Mouse (Mus musculus): ENCODE data around the gene Nipsnap1.

Gene Nipsnap1

DNA sequence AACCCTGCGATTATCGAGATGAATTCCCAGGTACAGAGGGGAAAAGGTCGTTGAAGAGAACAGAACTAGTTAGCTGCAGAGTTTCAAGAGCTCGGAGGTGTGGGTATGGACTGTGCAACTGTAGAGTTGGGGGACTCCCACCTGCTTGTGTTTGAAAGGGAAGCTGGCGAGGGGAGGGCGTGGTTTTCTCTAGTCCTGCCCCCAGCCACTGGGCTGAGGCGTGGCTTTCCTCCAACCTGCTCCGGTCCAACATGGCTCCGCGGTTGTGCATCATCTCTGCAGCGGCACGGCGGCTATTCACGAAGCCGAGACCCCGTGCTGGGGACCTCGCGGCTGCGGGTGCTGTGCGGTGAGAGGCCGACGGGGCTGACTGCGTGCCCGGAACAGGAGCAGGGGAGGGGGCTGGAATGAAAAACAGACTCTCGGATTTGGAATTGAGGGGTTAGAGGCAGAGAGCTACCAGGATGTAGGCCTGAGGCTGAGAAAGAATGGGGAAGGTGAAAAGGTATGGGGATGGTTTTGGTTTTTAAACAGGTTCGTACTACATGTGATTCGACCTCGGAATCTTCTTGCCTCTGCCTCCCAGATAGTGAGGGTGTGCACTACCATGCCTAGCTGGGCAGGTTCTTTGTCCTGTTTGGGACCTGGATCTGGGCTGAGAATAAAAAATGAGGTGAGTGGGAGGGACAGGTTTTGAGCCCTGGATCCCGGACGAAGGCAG lies at the start of gene Nipsnap1:
TSS of gene Nipsnap1 (plus strand) at position 197 of the 721 bp plus-strand sequence.
- DNase-seq (ENCODE audit: low spot score in 2 of 2) = peak; percentile 33 to 35

DNA sequence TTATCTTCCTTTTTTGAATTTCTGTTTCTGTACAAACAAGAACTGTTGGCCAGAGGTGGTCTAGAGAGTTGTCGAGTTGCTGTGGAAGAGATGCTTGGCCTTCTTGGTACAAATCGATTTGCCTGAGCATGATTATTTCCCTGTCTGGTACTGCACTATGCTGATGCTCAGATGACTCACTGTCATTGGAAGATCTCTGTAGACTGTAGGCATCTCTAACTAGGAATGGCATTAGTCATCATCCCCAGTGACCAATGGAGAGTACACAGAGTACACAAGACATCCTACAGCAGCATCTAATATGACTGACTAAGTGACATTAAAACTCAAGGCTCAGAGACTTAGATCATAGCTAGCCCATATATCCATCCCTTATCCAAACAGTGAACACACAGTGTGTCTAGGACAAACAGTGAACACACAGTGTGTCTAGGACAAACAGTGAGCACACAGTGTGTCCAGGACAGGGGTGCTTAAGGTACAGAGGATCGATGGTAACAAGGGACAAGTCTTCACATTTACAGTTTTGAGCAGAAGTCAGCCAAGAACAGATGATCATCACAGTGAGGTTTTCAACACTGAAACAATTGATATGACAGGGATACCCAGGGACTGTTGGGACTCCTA lies 47.5 kb upstream of the Nipsnap1 start:
- DNase-seq (ENCODE audit: low spot score in 2 of 2) = no peak

DNA sequence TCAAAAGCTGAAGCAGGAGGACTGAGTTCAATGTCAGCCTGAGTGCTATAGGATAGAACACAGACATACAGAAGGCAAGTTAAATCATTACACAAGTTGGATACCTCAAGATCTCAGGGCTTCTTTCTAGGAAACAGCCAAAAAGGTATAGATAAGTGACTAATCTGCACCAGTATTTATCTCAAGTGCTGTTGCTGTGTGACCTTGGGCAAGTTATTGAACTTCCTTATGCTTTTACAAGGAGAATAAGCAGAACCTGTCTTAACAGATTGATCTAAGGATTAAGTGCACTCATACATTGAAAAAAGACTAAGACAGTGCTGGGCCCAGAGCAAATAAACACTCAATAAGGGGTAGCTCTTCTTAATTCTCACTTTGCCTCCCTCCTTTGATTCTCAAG lies 46.4 kb upstream of the Nipsnap1 start:
- no peak for DNase-seq (ENCODE audit: low spot score in 2 of 2)

DNA sequence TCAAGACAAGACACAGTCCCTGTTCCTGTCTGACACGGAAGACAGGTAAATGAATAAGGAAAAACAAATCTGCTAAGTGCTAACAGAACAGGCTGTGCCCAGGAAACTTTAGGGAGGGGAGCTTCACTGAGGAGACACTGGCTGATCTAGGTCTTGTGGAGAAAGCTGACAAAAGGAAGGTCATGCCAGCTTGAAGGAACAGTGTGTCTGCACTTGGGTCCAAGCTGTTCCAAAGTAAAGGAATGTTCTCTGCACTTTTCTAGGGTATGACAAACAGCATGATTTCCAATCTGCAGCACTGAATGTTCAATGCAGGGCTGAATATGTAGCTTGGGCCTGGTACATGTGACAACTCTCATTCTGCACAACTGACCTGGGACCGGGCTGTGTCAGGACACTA lies 45.8 kb upstream of the Nipsnap1 start:
- no peak for DNase-seq (ENCODE audit: low spot score in 2 of 2)

DNA sequence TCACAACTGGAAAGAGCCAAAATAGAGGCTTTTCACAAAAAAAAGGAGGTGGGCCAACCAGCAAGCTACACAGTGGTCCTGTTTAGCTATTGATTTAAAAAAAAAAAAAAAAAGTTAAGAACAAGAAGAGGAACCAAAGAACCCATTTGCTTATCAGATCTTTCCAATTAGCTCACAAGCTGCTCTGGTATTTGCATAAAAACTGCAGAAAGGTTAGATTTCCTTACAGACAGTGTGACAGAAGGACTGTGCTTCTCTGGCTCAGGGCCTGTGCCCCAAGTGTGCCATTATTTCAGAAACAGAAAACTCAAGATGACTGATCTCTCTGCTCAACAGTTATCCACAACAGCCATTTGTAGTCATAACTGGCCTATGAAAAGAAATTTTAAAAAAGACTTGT lies 42.7 kb upstream of the Nipsnap1 start:
- no peak for DNase-seq (ENCODE audit: low spot score in 2 of 2)

DNA sequence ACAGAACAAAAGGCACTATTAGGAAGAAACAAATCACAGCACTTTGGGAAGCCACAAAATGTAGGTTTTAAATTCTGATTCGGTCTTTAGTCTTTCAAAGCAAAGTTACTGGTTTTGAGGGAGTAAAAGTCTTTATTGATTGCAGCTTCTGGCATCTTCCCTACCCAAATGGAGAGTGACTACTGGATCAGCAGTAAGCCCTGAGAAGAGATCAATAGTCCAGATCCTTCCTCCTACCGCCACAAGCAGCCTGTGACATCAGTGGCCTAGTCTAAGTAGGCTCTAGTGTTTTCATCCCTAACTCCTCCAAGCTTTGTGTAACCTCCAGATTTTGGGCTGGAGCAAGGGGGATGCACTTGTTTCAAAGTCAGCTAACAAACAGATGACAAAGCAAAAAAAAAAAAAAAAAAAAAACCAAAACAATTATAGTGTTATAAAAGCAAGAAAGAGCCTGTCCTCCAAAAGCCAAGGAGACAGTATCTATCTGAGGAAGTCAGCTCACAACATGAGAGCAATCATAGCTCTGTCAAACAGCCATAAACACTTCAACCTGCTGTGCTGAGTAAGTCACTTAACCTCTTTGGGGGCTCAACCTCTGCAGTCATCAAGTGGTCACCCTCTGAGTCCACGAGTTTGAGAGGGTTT lies 40.3 kb upstream of the Nipsnap1 start:
- DNase-seq (ENCODE audit: low spot score in 2 of 2) = no peak

DNA sequence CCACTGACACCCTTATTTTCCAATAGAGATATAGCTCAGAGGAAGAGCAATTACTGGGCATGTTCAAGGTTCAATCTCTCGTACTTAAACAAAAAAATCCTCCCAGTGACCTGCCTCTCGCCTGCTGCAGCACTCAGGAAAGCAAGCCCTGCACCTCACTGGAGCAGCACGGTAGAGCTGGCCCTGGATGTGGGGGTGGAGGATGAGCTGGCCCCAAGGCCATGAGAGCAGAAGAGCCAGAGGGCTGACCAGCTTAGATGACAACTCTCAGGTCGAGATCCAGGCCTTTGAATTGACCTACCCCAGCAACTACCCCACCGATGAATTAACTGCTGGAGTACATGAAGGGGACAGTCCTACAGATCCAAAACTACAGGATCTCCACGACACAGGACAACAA lies 38.3 kb upstream of the Nipsnap1 start:
- no peak for DNase-seq (ENCODE audit: low spot score in 2 of 2)

DNA sequence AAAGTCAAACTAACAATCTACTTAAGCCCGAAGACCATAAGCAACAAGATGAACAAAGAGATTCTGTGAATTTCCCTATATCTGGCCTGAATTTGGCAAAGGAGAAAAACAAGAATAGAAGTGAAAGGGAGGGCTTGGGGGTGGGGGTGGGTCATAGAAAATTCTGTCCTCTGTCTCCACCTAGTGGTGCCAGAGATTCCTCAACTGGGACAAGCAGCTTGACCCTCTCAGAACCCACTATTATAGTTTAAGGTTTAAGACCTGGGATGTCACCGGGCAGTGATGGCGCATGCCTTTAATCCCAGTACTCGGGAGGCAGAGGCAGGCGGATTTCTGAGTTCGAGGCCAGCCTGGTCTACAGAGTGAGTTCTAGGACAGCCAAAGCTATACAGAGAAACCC lies 37.0 kb upstream of the Nipsnap1 start:
- DNase-seq (ENCODE audit: low spot score in 2 of 2) = peak; percentile 33 to 43

DNA sequence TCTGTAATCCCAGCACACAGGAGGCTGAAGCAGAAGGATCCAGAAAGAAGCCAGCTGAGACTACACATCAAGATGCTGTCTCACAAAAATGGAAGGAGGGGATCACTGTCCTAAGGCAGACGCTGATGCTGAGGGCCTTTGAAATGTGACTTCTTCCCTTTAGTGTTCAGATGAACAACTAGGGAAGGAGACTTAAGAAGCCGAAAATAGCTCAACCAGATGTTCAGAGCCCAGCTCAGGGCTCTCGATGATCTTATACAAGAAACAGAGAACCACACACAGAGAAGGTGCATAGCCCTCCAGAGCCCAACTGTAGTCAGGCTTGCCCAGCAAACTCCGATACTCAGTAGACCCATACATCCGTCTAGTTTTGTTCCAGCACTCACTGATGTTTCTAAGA lies 36.4 kb upstream of the Nipsnap1 start:
- no peak for DNase-seq (ENCODE audit: low spot score in 2 of 2)

DNA sequence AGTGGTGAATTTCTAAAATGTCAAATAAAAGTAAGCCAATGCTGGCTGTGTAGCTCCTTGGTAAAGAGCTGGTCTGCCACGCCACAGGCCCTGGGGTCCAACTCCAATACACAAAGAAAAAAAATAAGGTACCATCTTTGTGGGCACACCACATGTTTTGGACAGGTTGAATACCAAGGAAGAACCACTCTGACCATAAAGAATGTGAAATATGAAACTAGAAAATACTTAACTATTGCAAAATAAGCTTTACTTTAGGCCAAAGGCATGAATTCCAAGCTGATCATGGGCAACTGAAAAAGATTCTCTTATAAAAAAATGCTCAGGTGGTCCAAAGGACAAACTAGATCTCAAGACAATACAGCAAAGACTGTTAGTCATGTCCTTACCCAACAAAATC lies 35.5 kb upstream of the Nipsnap1 start:
- no peak for DNase-seq (ENCODE audit: low spot score in 2 of 2)

DNA sequence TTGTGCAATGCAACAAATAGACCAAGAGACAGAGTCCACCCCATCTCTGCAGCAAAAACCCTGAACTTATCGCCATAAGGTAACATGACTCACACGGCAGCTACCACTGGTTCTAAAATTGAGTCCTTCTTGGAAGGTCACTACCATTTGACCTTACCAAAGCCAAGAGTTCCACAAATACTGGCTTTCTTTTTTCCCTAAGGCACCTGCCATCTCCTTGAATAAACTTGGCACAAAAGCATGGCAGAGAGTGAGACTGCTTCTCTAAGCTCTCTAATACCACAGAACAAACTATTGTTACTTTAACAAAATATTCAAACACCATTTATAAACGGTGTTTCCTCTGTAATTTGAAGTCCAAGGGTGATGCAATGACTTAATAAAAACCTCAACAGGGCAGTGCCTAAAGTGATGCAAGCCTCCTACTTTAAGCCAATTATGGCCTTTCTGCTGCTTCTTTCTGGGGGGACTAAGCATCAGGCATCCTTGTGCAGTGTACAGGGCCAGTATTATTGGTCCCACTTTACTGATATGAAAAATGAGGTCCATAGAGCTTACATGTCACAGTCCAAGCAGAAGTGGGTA lies 32.7 kb upstream of the Nipsnap1 start:
- no peak for DNase-seq (ENCODE audit: low spot score in 2 of 2)

DNA sequence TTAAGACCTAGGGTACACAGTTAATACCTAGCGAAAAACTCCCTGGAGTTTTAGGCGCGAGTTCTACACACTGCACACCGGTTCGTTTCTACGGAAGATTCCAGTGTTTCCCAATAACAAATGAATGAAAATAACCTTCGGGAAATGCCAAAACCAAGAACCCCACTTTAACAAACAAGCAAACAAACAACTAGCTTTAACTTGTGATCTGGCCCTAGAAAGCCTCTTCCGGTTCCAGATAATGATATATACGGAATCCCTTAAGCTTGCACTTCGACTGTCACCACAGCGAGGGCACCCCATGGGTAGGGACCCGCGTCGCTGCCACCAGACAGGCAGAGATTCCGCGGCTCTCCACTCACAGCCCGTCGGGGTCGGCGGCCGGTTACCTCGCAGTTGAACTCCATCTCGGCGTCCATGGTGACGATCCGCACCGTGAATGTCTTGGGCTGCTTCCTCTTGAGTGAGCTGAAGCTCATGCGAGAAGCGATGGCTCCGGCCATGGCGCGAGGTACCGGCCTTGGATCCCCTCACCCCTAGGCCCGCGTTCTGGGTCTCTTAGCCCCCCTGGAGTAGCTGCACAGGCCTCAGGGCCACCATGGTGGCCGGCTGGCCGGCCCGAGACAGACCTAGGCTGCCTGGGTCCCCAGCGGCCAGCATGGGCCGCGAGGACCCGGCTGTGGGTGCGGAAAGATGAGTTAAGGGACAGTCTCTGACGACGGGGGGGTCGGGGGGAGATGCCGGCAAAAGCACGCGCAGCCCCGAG lies 25.1 kb upstream of the Nipsnap1 start:
- no peak for DNase-seq (ENCODE audit: low spot score in 2 of 2)

DNA sequence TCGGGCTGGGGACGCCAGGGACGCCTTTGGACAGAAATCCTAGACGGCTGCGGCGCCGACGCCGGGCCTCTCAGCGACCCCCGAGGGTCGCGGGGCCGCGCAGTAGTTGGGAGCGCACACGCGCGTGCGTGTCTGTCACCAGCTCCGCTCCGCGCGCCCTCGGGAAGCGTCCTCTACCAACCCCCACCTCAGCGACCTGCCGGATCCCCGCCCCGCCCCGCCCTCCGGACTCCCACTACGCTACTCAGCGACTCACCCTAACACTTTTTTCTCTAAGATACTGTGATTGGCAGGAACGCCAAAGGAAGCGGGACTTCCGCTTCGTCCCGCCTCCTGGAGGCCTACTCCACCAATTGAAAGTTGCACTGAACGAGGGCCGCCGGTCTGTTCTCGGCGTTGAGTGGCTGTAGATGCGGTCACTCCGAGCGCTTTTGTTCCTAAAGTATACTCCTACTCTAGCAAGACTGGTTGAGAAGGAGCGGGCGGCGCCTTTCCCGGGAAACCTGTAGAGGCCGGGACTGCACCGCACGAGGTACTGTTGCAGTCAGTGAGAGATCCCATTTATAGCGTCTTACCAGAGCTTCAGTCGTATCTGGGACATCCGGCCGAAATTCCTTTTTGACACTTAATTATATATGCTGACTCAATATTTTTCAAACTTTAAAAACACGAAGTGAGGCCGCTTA lies 24.4 kb upstream of the Nipsnap1 start, which contains the start of gene Nf2:
TSS of gene Nf2 (minus strand) at position 279 of the 686 bp plus-strand sequence.
- peak; percentile 99 to 100 for DNase-seq (ENCODE audit: low spot score in 2 of 2)

DNA sequence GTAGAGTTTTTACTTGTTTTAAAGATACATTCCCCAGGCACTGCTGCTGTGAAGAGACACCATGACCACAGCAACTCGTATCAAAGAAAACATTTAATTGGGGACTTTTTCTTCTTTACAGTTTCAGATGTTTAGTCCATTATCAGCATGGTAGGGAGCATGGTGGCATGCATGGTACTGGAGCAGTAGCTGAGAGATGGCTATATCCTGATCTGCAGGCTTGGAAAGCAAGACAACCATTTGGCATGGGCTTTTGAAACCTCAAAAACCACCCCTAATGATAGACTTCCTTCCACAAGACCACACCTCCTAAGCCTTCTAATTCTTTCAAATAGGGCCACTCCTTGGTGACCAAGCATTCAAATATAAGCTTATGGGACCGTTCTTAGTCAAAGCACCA lies 23.3 kb upstream of the Nipsnap1 start:
- no peak for DNase-seq (ENCODE audit: low spot score in 2 of 2)

DNA sequence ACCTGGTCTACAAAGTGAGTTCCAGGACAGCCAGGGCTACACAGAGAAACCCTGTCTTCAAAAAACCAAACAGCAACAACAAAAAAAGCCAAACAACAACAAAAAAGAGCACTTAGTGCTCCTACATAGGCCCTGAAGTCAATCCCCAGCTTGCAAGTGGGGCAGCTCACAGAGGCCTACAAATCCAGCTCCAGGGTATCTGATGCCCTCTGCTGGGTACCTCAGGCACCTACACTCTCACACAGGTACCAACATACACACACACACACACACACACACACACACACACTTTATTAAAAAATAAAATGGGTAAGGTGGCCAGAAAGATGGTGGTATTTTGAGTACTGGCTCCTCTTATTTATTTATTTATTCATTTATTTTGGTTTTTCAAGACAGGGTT lies 20.7 kb upstream of the Nipsnap1 start:
- DNase-seq (ENCODE audit: low spot score in 2 of 2) = no peak

DNA sequence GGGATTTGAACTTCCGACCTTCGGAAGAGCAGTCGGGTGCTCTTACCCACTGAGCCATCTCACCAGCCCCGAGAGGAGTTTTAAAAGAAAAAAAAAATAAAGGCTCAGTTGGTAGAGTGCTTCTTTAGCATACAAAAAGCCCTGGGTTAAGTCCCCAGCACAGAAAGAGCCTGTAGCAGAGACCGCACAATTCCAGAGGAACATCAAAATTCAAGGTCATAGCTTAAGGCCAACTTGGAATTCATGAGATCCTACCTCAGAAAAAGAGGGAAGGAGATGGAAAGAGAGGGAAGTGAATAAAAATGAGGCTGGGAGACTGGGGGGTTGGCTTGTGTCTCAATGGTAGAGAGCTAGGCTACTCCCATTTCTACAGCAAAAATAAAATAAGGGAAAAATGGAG lies 19.6 kb upstream of the Nipsnap1 start:
- no peak for DNase-seq (ENCODE audit: low spot score in 2 of 2)

DNA sequence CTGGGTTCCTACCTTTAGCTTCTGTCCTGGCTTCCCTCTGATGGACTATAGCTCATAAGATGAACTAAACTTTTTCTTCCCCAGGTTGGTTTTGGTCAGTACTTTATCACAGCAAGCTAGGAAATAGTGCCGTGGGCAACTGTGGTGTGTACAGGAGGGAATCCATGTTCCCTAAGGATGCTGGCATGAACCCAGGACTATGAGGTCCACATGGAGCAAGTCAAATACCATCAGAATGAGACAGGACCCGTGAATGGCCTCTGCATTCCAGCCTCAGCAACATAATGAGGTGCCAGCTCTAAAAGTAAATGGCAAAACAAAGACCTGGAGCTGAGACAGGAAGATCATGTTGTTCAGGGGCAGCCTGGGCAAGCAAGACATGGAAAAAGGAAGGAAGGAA lies 15.3 kb upstream of the Nipsnap1 start:
- DNase-seq (ENCODE audit: low spot score in 2 of 2) = no peak

DNA sequence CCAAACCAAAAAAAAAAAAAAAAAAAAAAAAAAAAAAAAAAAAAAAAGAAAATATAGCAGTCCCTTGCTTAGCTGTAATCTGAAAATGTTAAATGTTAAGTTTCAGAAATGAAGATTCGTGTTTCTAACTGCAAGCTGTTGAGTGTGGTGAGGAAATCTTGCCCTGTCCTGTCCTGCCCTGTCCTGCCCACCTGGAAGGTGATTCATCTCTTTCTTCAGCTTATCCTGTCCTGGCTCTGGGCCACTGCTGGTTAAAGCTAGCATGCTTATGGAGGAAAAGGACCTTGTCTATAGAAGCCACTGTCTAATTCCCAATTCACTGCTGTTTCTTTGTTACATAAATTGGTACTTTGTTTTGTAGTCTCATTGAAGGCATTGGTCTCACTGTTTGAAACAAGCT lies 12.8 kb upstream of the Nipsnap1 start:
- no peak for DNase-seq (ENCODE audit: low spot score in 2 of 2)

DNA sequence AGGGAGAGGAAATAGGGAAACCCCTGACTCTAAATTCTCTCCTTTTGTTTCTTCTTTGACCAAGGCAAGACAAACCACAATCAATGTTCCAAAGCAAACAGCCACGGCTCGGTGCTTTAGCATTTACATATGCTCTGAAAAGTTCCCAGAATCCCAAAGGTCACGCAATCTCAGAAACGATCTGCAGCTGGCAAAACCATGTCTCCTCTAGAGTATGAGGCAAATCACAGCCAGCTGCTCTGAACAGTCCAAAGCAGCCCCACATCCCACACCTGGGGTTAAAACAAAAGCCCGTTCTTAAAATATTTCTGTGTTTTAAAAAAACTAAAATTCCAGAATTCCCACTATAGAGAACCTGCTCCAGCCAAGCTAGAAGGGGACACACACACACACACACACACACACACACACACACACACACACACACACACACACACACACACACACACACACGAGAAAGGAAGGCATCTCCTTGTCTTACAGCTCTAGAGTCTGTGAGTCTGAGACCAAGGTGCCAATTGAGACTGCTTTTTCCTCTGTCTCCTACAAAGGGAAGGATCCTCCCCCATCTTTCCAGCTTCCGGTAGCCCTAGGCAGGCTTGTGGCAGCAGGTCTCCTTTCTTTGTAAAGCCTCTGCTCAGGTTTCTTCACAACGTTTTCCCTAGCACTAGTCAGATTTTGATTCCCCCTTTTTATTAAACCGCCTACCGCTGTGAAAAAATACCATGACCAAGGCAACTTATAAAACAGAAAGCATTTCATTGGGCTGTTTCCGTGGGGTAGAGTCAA lies 11.7 kb upstream of the Nipsnap1 start:
- DNase-seq (ENCODE audit: low spot score in 2 of 2) = no peak

DNA sequence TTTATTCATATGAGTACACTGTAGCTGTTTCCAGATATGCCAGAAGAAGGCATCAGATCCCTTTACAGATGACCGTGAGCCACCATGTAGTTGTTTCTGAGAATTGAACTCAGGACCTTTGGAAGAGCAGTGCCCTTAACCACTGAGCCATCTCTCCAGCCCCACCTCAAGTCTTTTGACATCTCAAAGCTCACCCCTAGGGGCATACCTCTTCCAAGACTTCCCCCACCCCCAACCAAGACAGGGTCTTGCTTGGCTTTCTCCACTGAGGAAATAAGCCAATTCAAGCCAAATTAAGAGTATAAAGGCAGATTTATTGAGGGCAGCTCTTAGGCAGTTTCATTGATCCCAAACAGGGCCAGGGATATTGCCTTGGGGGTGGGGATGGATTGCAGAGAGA lies 11.0 kb upstream of the Nipsnap1 start:
- DNase-seq (ENCODE audit: low spot score in 2 of 2) = no peak
